In genomic region chr11:72998771-72999170, GRCm38 (mm10) we compare ENCODE assay signal across 9 mouse cellular contexts. TPM values are rescaled to one million over a fixed set of nuclear protein-coding genes. Genes with fewer than 3 reads are reported as not detected.
DNase-seq lines count a peak whose midpoint lies in the region; ATAC-seq and TF ChIP-seq lines count a peak whose summit lies in the region.
"Had no signal": no experiment of that assay in that cellular context is flagged by ENCODE, and none has a peak within 500 bp of the region (broad histone marks: within the 10 kb centered on the region; RNA-seq: fewer than 3 reads in every experiment).

Gene P2rx1 (plus strand): TSS chr11:72999103.

- no peaks in the 10 kb centered on the region for H3K36me3 ChIP-seq in thymus, adult 2 months (ENCODE audit: control insufficient read depth, insufficient read depth, low read length)
- no peaks in the 10 kb centered on the region for H3K36me3 ChIP-seq in limb, embryonic 10.5 days
- no peaks in the 10 kb centered on the region for H3K36me3 ChIP-seq in stomach, embryonic 16.5 days (ENCODE audit: control insufficient read depth, insufficient read depth, low read length)
- no peaks in the 10 kb centered on the region for H3K36me3 ChIP-seq in midbrain, embryonic 11.5 days (ENCODE audit: control insufficient read depth, insufficient read depth, low read length)

- WGBS in thymus, adult 2 months: 32% methylated on average over 8 of the region's 8 CpGs
- 54% methylated on average over 8 of the region's 8 CpGs for WGBS in limb, embryonic 10.5 days
- WGBS in stomach, embryonic 16.5 days: 40% methylated on average over 8 of the region's 8 CpGs
- WGBS in midbrain, embryonic 11.5 days: 57% methylated on average over 8 of the region's 8 CpGs

- H3K4me1 ChIP-seq in thymus, adult 2 months (replicated peaks; ENCODE audit: control insufficient read depth, insufficient read depth, low read length): no peaks in the 10 kb centered on the region; the same call in 1 of the 2 replicates
- peaks cover 9% of the 10 kb centered on the region for H3K4me1 ChIP-seq in limb, embryonic 10.5 days
- peaks cover 7% of the 10 kb centered on the region for H3K4me1 ChIP-seq in stomach, embryonic 16.5 days (ENCODE audit: control insufficient read depth, insufficient read depth, low read length)
- no peaks in the 10 kb centered on the region for H3K4me1 ChIP-seq in midbrain, embryonic 11.5 days (ENCODE audit: control insufficient read depth, insufficient read depth, low read length)

- intact Hi-C loops in gastrocnemius, adult 2 months (cut with DNase I): no loop called here

- 0 out of 2 replicates have a peak within 1 kb of the TSS, but pooled peaks have one; percentile 20 for H3K27ac ChIP-seq in gastrocnemius, adult 2 months
- no peak within 1 kb of the TSS for H3K27ac ChIP-seq in thymus, adult 2 months (ENCODE audit: control insufficient read depth, insufficient read depth, low read length)
- H3K27ac ChIP-seq in limb, embryonic 10.5 days: peak within 1 kb of the TSS; percentile 44
- H3K27ac ChIP-seq in stomach, embryonic 16.5 days (ENCODE audit: low read length): no peak within 1 kb of the TSS
- H3K27ac ChIP-seq in midbrain, embryonic 11.5 days (ENCODE audit: low read depth, low read length): no peak within 1 kb of the TSS

- DNase-seq in gastrocnemius, adult 2 months: no peak
- no peak for DNase-seq in gastrocnemius, postnatal 25 days
- DNase-seq in thymus, adult 2 months: no peak
- DNase-seq in thymus, postnatal 36 days: no peak
- DNase-seq in limb, embryonic 10.5 days (ENCODE audit: low spot score): no peak
- no peak for DNase-seq in T-cell, adult 2 months (ENCODE audit: low spot score)
- no peak for DNase-seq in midbrain, embryonic 11.5 days (ENCODE audit: low spot score, missing footprints)
- DNase-seq: cerebellum, adult 8-10 months had no signal

- H3K9me3 ChIP-seq in limb, embryonic 10.5 days (replicated peaks): no peaks in the 10 kb centered on the region
- no peaks in the 10 kb centered on the region for H3K9me3 ChIP-seq in stomach, embryonic 16.5 days (replicated peaks; ENCODE audit: control insufficient read depth, low read length)
- H3K9me3 ChIP-seq in midbrain, embryonic 11.5 days (ENCODE audit: control insufficient read depth, low read length): no peaks in the 10 kb centered on the region

- TF ChIP-seq CTCF in gastrocnemius, adult 2 months (IDR thresholded peaks at IDR 0.05): no peak
- no peak for TF ChIP-seq CTCF in thymus, adult 2 months (IDR thresholded peaks at IDR 0.05; ENCODE audit: borderline replicate concordance, control insufficient read depth, extremely low read depth, insufficient read depth, low read length, poor library complexity)

- ATAC-seq in stomach, embryonic 16.5 days (ENCODE audit: insufficient read depth, low FRiP score): no peak
- ATAC-seq in midbrain, embryonic 11.5 days (ENCODE audit: low FRiP score): no peak

- no peaks in the 10 kb centered on the region for H3K27me3 ChIP-seq in thymus, adult 2 months (ENCODE audit: control insufficient read depth, insufficient read depth, low read length)
- no peaks in the 10 kb centered on the region for H3K27me3 ChIP-seq in limb, embryonic 10.5 days (ENCODE audit: low read depth, poor library complexity, severe bottlenecking)
- H3K27me3 ChIP-seq in stomach, embryonic 16.5 days (ENCODE audit: control insufficient read depth, insufficient read depth, low read length): no peaks in the 10 kb centered on the region
- no peaks in the 10 kb centered on the region for H3K27me3 ChIP-seq in midbrain, embryonic 11.5 days (ENCODE audit: control insufficient read depth, insufficient read depth, low read length)

- H3K9ac ChIP-seq in stomach, embryonic 16.5 days (ENCODE audit: low read length): no peak within 1 kb of the TSS
- no peak within 1 kb of the TSS for H3K9ac ChIP-seq in midbrain, embryonic 11.5 days (ENCODE audit: low read length)

- no peak for TF ChIP-seq POLR2A in thymus, adult 2 months (IDR thresholded peaks at IDR 0.05; ENCODE audit: control insufficient read depth, extremely low read depth, insufficient read depth, low read length, poor library complexity)

- no peak within 1 kb of the TSS for H3K4me2 ChIP-seq in stomach, embryonic 16.5 days (ENCODE audit: low read depth, low read length)
- H3K4me2 ChIP-seq in midbrain, embryonic 11.5 days: no peak within 1 kb of the TSS

- no peak within 1 kb of the TSS; the same call in 1 of the 2 replicates for H3K4me3 ChIP-seq in gastrocnemius, adult 2 months
- no peak within 1 kb of the TSS for H3K4me3 ChIP-seq in thymus, adult 2 months (ENCODE audit: control insufficient read depth, insufficient read depth, low read length)
- no peak within 1 kb of the TSS for H3K4me3 ChIP-seq in limb, embryonic 10.5 days
- H3K4me3 ChIP-seq in stomach, embryonic 16.5 days (replicated peaks; ENCODE audit: low read length): no peak within 1 kb of the TSS
- H3K4me3 ChIP-seq in midbrain, embryonic 11.5 days (ENCODE audit: low read depth, low read length): no peak within 1 kb of the TSS

RNA-seq across cellular contexts. Expression of gene P2rx1, which starts in this region (rescaled TPM):
- under 1 TPM; 0.15 to 0.56 TPM for total RNA-seq in gastrocnemius, adult 2 months (2021)
- total RNA-seq in gastrocnemius, postnatal 25 days (2021): 1 to 10 TPM in 1 of 2 experiments, under 1 TPM in 1; 0.31 to 1.6 TPM
- 82.6 and 103 TPM in 2 replicates for polyA plus RNA-seq in thymus, adult 2 months (2012; rRNA removed)
- polyA plus RNA-seq in limb, embryonic 10.5 days (2016; fragmentation: Nextera tagmentation; extraction: Ambion mirVana): 0.68 and 0.84 TPM in 2 replicates
- polyA plus RNA-seq in stomach, embryonic 16.5 days (2015; fragmentation: Nextera tagmentation; extraction: Ambion mirVana): 25.4 and 30.6 TPM in 2 replicates
- polyA plus RNA-seq in midbrain, embryonic 11.5 days (2014; fragmentation: Nextera tagmentation; extraction: Ambion mirVana): 1.2 and 1.3 TPM in 2 replicates

Comparison
In these comparisons a context has a peak if more than half of its experiments do, and no peak if none do; other contexts are left out.
1. RNA of gene P2rx1 (polyA plus RNA-seq): 82.6 to 103 TPM in thymus, adult 2 months and 25.4 to 30.6 TPM in stomach, embryonic 16.5 days; 1.2 to 1.3 TPM in midbrain, embryonic 11.5 days and 0.68 to 0.84 TPM in limb, embryonic 10.5 days; every median in the first group is over 10 times any median in the second.
2. H3K27ac ChIP-seq: peak in gastrocnemius, adult 2 months (single experiment) and limb, embryonic 10.5 days (single experiment); none in thymus, adult 2 months (single experiment), stomach, embryonic 16.5 days (single experiment) and midbrain, embryonic 11.5 days (single experiment).